Mouse (Mus musculus) hindbrain, embryonic 13.5 days (tissue): Measurements from ENCODE around the gene Slc22a2. TPM values are rescaled to one million over a fixed set of nuclear protein-coding genes. Genes with fewer than 3 reads are reported as not detected.

ENCODE experiments used
- ATAC-seq: fragments of 200-750 bp; cut with Nextera tagmentation; 2 replicates; pipeline ENCODE4 v1.8.0; 2017; ENCODE audit warnings: moderate TSS enrichment; ENCODE audit not compliant: low FRiP score
- H3K27ac ChIP-seq: fragments of 300-500 bp; sonication (generic); 2 replicates; pipeline ENCODE4 v1.5.1; 2015; ENCODE audit warnings: inconsistent platforms, mild to moderate bottlenecking, moderate library complexity
- H3K27me3 ChIP-seq: fragments of 300-500 bp; sonication (generic); 2 replicates; pipeline ENCODE4 v1.6.1; 2015; ENCODE audit warnings: mild to moderate bottlenecking, inconsistent platforms
- H3K36me3 ChIP-seq: fragments of 300-500 bp; sonication (generic); 2 replicates; pipeline ENCODE4 v1.6.1; 2015; ENCODE audit warnings: mild to moderate bottlenecking, inconsistent platforms
- H3K4me1 ChIP-seq: fragments of 300-500 bp; sonication (generic); replicated peaks from 2 replicates; pipeline ENCODE4 v1.6.1; 2015; ENCODE audit warnings: inconsistent platforms
- H3K4me2 ChIP-seq: fragments of 300-500 bp; sonication (generic); 2 replicates; pipeline ENCODE4 v1.6.1; 2015; ENCODE audit warnings: inconsistent platforms, mild to moderate bottlenecking, moderate library complexity
- H3K4me3 ChIP-seq: fragments of 300-500 bp; sonication (generic); 2 replicates; pipeline ENCODE4 v1.5.1; 2015; ENCODE audit warnings: mild to moderate bottlenecking, inconsistent platforms
- H3K9ac ChIP-seq: fragments of 300-500 bp; sonication (generic); 2 replicates; pipeline ENCODE4 v1.6.1; 2015; ENCODE audit warnings: mild to moderate bottlenecking, inconsistent platforms
- H3K9me3 ChIP-seq: fragments of 300-500 bp; sonication (generic); 2 replicates; pipeline ENCODE4 v1.6.1; 2016; ENCODE audit warnings: inconsistent platforms
- WGBS: fragments of 180-500 bp; shearing (Covaris S2); methylation state at CpG from one replicate; pipeline ENCODE4 v1.1.7; 2015; 5-methylcytosine and 5-hydroxymethylcytosine counted together
- polyA plus RNA-seq: library from polyadenylated mRNA; unstranded; fragments of >200 nt; fragmentation: Nextera tagmentation; extraction: Ambion mirVana; gene quantifications from 2 replicates; pipeline ENCODE4 v1.2.1, GENCODE M21; 2015

The Slc22a2 gene
- polyA plus RNA-seq, 1 experiment from 2014 or later = 0.53 TPM

DNA sequence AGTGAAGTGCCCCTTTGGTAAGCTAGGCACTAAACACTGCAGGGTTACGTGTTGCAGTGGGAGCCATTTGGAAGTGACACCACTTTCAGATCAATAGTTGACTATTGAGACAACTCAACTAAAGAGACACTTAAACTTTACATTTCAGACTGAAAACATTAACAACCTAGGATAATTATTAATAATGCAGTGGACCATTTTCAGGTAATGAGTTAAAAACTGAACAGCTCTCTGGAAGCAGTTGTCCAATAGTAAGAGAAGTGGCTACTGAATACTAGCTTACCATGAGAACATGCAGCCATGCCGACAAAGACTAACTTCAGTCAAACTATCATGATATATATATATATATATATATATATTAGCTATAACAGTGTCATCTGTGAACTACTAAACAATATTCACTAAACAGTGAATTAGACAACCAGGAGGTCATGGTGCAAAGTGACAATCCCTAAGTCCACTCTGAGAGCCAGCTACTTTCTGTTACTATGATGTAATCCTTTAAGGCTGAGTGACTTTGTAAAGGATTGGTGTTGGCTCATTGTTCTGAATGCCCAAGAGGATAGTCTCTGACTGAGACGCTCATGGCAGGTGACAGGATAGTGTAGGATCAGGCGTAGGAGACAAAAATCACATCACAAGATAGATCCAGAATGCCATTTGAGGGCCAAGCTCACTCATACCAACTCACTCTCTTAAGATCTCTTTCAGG is 7.1 kb downstream of the Slc22a2 start:
- WGBS = 85% methylated on average over 4 of the region's 4 CpGs
- Histone ChIP-seq H3K4me1 (peaks cover 8% of the 10 kb centered on the region; the same call in 1 of the 2 replicates), H3K9ac (no peak overlapping the region), H3K4me2 (no peak overlapping the region), H3K9me3 (no peaks in the 10 kb centered on the region), H3K4me3 (no peak overlapping the region), H3K27me3 (no peaks in the 10 kb centered on the region), H3K36me3 (no peaks in the 10 kb centered on the region), H3K27ac (no peak overlapping the region)
- ATAC-seq = no peak

DNA sequence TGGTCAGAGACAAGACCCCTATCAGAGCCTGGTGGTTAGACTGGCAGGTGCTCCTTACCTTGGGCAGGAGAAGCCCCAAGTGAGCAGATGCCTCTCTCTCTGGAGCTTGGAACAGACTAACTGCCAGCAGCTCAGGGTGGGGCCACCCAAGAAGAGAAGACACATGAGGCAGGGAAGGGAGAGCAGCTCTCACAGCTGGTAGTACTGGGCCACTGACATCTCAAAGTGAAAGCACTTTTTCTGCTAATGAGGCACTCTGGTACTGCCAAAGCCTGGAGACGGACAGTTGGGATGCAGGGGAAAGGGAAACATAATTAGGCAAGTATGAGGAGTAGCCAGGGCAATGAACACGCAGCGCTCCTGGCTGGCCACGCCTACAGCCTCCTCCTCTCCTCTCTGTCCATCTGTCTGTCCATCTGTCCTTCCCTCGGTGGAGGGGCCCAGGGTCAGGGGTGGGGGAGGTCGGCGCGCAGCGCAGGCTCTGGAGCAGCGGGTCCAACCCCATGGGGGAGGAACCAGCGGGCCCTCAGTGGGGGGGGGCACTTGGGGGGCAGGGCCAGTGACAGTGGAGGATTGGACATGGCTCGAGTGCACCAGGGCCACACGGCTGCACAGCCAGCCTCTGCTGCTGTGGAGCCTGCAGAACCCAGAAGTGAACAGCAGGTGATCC is 12.0 kb downstream of the Slc22a2 start:
- Histone ChIP-seq H3K9me3 (0 out of 2 replicates have a peak, but pooled peaks cover 2% of the 10 kb centered on the region), H3K4me2 (no peak overlapping the region), H3K27me3 (no peaks in the 10 kb centered on the region), H3K4me3 (no peak overlapping the region), H3K36me3 (no peaks in the 10 kb centered on the region), H3K9ac (no peak overlapping the region), H3K4me1 (no peaks in the 10 kb centered on the region), H3K27ac (no peak overlapping the region)
- ATAC-seq = no peak
- 78% methylated on average over 13 of the region's 13 CpGs for WGBS

DNA sequence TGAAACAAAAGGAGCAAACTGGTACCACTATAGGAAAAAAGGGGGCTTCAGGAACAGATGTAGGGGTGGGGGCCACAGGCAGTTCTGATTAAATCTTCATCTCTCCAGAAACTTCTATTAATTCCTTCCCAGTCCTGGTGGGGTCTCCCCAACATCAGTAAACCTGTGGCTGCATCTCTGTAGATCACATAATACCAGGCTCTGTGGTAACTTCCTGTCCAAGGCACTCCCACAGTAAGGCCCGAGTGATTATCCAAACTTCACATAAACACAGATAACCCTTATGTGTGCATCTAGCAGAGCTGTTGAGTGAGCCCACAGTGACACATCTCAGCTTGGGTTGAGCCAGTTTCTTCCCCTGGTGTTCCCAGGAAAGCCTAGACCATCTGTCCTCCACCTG is 22.7 kb downstream of the Slc22a2 start:
- ATAC-seq = no peak
- 69% methylated on average over 1 of the region's 1 CpGs for WGBS

DNA sequence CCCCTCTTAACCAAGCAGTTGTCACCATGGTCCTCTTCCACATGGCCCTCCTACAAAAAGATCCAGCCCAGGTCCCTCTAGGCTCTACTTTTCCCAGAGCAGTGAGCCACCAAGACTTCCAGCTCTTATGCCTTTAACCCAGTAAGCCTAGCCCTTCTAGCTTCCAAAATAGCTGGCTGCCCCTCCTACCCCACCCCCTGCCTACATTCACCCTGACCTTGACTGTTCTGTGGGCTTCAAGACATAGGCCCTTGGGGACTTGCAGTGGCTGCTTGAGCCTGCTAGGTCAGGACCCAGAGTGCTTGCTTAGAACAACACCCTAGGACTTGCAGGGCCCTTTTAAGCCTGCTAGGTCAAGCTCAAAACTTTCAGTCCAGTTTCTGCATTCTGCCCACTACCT is 23.3 kb downstream of the Slc22a2 start:
- H3K9ac ChIP-seq = no peak overlapping the region
- H3K27ac ChIP-seq = no peak overlapping the region
- ATAC-seq = no peak
- no peaks in the 10 kb centered on the region for H3K27me3 ChIP-seq
- H3K4me3 ChIP-seq = no peak overlapping the region
- no peak overlapping the region for H3K4me2 ChIP-seq
- no peaks in the 10 kb centered on the region for H3K36me3 ChIP-seq
- no peaks in the 10 kb centered on the region for H3K4me1 ChIP-seq
- H3K9me3 ChIP-seq = no peaks in the 10 kb centered on the region

More for the DNA sequence above, 22.7 kb downstream of the Slc22a2 start:
- Histone ChIP-seq H3K36me3 (no peaks in the 10 kb centered on the region), H3K27me3 (no peaks in the 10 kb centered on the region), H3K27ac (no peak overlapping the region), H3K4me3 (no peak overlapping the region), H3K4me2 (no peak overlapping the region), H3K9me3 (no peaks in the 10 kb centered on the region), H3K4me1 (no peaks in the 10 kb centered on the region), H3K9ac (no peak overlapping the region)

- H3K36me3 ChIP-seq = no peaks in the 10 kb centered on the region
- H3K27ac ChIP-seq = no peak overlapping the region
- no peak overlapping the region for H3K4me3 ChIP-seq
- no peaks in the 10 kb centered on the region for H3K9me3 ChIP-seq
- 90% methylated on average over 15 of the region's 15 CpGs for whole genome bisulfite sequencing
- ATAC-seq = no peak
- H3K4me2 ChIP-seq = no peak overlapping the region
- no peak overlapping the region for H3K9ac ChIP-seq
- no peaks in the 10 kb centered on the region for H3K4me1 ChIP-seq
- H3K27me3 ChIP-seq = no peaks in the 10 kb centered on the region
These were observed 30.8 kb downstream of the Slc22a2 start for GRCm38 (mm10) chr17:12614511-12615385.

GRCm38 (mm10) chr17:12615429-12615828 is 31.5 kb downstream of the Slc22a2 start:
- Histone ChIP-seq H3K4me1 (no peaks in the 10 kb centered on the region), H3K27me3 (no peaks in the 10 kb centered on the region), H3K36me3 (no peaks in the 10 kb centered on the region), H3K9ac (no peak overlapping the region), H3K27ac (no peak overlapping the region), H3K4me3 (no peak overlapping the region), H3K9me3 (no peaks in the 10 kb centered on the region), H3K4me2 (no peak overlapping the region)
- ATAC-seq = no peak
- WGBS = 63% methylated on average over 4 of the region's 4 CpGs

DNA sequence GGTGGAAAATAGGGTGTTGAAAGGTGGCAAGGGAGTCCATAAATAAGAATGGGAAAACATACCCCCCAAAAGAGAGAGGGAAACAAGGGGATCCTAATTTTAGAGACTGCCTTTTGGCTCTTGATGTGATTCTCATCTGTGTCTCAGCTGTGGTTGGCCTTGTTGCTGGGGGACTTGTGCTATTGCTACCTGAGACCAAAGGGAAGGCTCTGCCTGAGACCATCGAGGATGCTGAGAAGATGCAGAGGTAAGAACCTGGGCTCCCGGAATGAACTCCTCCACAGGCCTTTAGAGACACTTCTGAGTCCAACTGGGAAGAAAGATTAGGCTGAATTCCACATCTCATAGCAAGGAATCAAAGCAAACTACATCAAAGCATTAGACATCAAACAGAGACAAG is 35.7 kb downstream of the Slc22a2 start:
- no peaks in the 10 kb centered on the region for H3K4me1 ChIP-seq
- H3K4me3 ChIP-seq = no peak overlapping the region
- H3K36me3 ChIP-seq = no peaks in the 10 kb centered on the region
- no peak overlapping the region for H3K27ac ChIP-seq
- H3K27me3 ChIP-seq = no peaks in the 10 kb centered on the region
- H3K4me2 ChIP-seq = no peak overlapping the region
- no peak overlapping the region for H3K9ac ChIP-seq
- peaks cover 1% of the 10 kb centered on the region; the same call in 1 of the 2 replicates for H3K9me3 ChIP-seq
- no peak for ATAC-seq
- 90% methylated on average over 2 of the region's 2 CpGs for WGBS

DNA sequence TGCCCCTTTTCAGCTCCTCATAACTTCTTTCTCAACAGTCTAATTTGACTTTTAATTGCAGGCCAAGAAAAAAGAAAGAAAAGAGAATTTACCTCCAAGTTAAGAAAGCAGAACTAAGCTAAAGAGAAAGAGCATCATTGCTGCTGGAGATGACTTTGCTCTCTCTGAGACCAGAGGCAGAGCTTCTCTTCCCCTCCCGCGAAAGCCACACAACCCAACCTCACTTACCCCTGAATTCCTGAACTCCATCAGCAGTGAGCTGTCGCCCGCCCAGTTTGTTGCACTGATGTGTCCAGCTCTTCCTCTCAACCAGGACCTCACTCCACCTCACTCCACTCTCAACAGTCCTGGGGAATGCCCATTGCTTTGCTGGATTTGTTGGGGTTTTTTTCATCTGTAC is 44.1 kb downstream of the Slc22a2 start:
- H3K9ac ChIP-seq = no peak overlapping the region
- no peak overlapping the region for H3K4me2 ChIP-seq
- 86% methylated on average over 4 of the region's 4 CpGs for WGBS

DNA sequence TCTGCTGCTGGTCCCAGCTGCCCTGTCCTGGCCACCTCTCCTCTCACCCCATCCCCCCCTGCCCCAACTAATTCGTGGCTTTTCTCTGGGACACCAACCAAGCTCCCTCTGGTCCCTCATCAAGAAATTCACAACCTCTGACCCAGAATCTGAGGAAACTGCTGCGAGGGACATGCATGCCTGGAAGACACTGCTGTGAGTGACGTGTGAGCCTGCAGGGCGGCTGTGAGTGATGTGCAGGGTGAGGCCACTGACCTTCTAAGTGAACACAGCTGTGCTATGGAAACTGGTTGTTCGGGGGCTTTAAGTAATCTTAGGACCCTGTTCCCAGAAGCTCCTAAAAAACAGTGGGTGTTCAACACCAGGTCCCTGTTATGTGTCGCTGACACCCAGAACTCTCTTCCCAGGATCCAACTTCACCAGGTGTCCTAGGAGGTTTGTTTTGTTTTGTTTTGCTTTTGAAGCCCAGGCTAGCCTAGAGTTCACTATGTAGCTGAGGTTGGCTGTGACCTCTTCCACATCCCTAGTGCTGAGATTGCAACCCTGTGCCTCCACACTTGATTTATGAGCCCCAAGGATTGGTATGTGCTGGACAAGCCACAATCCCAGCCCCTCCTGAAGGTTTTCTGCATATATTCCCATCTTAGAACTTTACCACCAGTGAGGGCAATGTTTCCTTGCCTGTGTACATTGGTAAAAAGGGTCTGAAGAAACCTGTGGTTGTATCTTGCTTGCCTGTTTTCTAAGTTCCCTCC is 47.2 kb downstream of the Slc22a2 start:
- Histone ChIP-seq H3K36me3 (no peaks in the 10 kb centered on the region), H3K4me3 (no peak overlapping the region), H3K9ac (no peak overlapping the region), H3K4me2 (no peak overlapping the region), H3K4me1 (peaks cover 16% of the 10 kb centered on the region), H3K27me3 (0 out of 2 replicates have a peak, but pooled peaks cover 10% of the 10 kb centered on the region), H3K9me3 (no peaks in the 10 kb centered on the region), H3K27ac (no peak overlapping the region)
- no peak for ATAC-seq
- WGBS = 53% methylated on average over 6 of the region's 6 CpGs

More for the DNA sequence above, 44.1 kb downstream of the Slc22a2 start:
- Histone ChIP-seq H3K27ac (no peak overlapping the region), H3K4me3 (no peak overlapping the region), H3K27me3 (no peaks in the 10 kb centered on the region), H3K36me3 (no peaks in the 10 kb centered on the region), H3K9me3 (peaks cover 7% of the 10 kb centered on the region; the same call in 1 of the 2 replicates), H3K4me1 (peaks cover 12% of the 10 kb centered on the region; the same call in 1 of the 2 replicates)
- no peak for ATAC-seq

DNA sequence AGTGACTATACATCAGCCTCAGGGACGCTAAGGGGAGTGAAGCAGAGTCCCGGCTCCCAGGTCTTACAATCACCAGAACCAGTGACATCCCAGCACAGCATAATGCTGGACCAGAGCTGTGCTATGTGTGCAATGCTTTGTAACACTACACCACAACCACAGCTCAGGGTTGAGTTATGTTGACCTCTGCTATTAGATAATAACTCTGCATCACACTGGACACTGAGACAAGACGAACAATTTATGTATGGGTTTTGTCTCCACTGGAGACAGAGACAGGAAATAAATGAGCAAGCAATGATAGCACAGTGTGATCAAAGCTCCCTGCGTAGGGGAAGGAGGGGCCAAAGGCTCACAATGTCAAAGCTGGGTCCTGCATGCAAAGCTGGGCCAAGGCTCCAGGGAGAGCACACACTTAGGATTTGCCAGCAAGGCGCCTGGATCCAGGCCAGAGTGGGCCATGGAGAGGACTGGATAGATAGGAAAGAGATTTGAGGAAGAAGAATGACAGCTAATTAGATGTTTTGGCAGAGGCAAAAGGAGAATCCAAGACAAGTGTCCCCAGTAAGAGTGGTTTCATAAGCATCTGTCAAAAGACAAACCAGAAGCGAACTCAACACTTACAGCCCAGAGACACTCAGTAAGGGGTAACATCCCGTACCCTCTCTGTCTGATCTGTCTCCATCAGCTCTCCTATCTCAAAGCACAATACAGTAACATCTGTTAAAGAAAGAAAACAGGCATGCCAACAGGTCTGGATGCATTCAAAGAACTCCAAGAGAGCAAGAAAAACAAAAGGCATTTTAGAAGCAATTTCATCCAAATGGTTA is 48.1 kb downstream of the Slc22a2 start:
- ATAC-seq = no peak

DNA sequence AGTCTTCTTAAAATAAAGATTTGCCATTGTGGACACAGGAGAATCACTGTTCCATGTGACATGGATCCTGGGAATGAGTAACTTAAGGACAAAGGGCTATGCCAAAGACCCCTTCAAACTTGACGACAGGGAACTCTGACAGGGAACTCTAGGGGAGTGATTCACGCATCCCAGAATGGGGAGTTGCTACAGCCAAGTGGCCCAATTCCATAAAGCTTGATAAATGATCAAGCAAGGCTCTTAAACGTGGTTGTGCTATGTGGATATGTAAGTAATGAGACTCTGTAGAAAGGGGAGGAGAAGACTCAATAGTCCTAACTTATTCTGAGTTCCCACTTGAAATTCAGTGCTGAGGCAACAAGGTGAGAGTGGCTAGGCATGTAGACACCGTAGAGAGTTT is 50.9 kb downstream of the Slc22a2 start:
- Histone ChIP-seq H3K27me3 (0 out of 2 replicates have a peak, but pooled peaks cover 10% of the 10 kb centered on the region), H3K4me1 (peaks cover 16% of the 10 kb centered on the region), H3K4me2 (no peak overlapping the region), H3K36me3 (no peaks in the 10 kb centered on the region), H3K9me3 (no peaks in the 10 kb centered on the region), H3K4me3 (no peak overlapping the region), H3K9ac (no peak overlapping the region), H3K27ac (no peak overlapping the region)
- WGBS = 62% methylated on average over 4 of the region's 4 CpGs
- ATAC-seq = no peak

More for the DNA sequence above, 48.1 kb downstream of the Slc22a2 start:
- H3K4me2 ChIP-seq = no peak overlapping the region
- no peaks in the 10 kb centered on the region for H3K9me3 ChIP-seq
- 0 out of 2 replicates have a peak overlapping the region, but pooled peaks have one; percentile 13 for H3K9ac ChIP-seq
- H3K4me1 ChIP-seq = peaks cover 16% of the 10 kb centered on the region
- H3K27ac ChIP-seq = no peak overlapping the region
- 0 out of 2 replicates have a peak, but pooled peaks cover 10% of the 10 kb centered on the region for H3K27me3 ChIP-seq
- WGBS = 43% methylated on average over 7 of the region's 7 CpGs
- H3K4me3 ChIP-seq = no peak overlapping the region
- H3K36me3 ChIP-seq = no peaks in the 10 kb centered on the region
